Mouse (Mus musculus) right cerebral cortex, postnatal 36 days (tissue): ENCODE measurements around the gene Zfp711.

ENCODE experiments used
- DNase-seq, 2 experiments: peaks; one replicate each; pipeline ENCODE4 v3.0.0; 2022; ENCODE audit warnings: low spot score in 2 of 2, mixed read lengths in 1 of 2

Gene Zfp711

GRCm38 (mm10) chrX:112600511-112601305 is at the start of gene Zfp711:
TSS of gene Zfp711 (plus strand) at chrX:112600526.
- peak; percentile 44 to 51 for DNase-seq

DNA sequence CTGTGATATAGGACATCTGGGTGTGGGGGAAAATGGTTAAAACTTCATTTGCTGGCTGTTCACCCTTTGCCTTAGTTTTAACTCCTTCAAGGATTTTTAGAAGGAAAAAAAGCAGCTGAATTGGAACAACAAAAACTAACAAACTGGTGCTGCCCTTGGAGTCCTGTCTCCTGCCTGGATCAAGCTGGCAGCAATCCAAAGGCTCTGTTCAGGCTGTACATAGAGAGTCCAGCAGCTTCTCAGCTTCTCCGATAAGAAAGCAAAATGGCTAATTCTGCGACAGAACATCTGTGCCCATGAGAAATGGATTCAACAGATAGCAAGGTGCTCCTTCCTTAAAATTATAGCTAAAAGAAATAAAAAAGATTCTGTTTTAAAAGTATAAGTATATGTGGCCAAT is 32.6 kb upstream of the Zfp711 start:
- DNase-seq = no peak

GRCm38 (mm10) chrX:112601306-112602120 is 1.2 kb downstream of the Zfp711 start:
- DNase-seq = peak in 1 of 2 experiments; percentile 4

GRCm38 (mm10) chrX:112675525-112675924 is 75.2 kb downstream of the Zfp711 start:
- DNase-seq = no peak

GRCm38 (mm10) chrX:112680605-112681004 is 80.3 kb downstream of the Zfp711 start:
- no peak for DNase-seq
